Mouse (Mus musculus): Measurements from ENCODE around the gene Pdhx.

- no peak for TF ChIP-seq CTCF (IDR thresholded peaks at IDR 0.05; ENCODE audit: borderline replicate concordance, insufficient read depth, low read length)
- TF ChIP-seq POLR2A (IDR thresholded peaks at IDR 0.05; ENCODE audit: low read depth, low read length): no peak
These were observed 74.1 kb downstream of the Pdhx start for GRCm38 (mm10) chr2:102999153-102999575.
